Mouse (Mus musculus): Measurements from ENCODE around the gene Slc4a4.

DNA sequence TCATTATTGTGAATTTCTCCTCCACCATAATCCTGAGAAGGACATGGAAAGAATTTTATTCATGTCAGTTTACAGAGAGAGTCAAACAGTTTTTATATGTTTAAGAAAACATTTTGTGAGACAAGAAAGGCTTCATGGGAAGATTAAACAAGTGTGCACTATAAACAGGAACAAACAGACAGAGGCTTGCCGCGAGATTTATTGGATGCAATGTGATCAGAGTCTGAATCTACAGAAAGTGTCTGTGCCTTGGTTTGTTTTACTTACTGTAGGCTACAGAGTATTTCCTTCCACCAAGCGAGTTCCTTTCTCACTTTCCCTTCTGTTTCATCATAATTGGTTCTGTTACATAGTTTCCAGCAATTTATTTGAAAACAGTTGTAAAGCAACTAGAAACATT, 264.5 kb downstream of the Slc4a4 start:
- TF ChIP-seq MAX (IDR thresholded peaks at IDR 0.05; ENCODE audit: low read depth): no peak
- TF ChIP-seq MYOD1 (IDR thresholded peaks at IDR 0.05; ENCODE audit: control insufficient read depth in 1 of 3, insufficient read length in 2 of 3, low read depth in 2 of 3): no peak
- no peak for TF ChIP-seq E2F4 (IDR thresholded peaks at IDR 0.05; ENCODE audit: insufficient read depth)
- no peak for TF ChIP-seq POLR2A (IDR thresholded peaks at IDR 0.05; ENCODE audit: insufficient read length, low read depth)
